Mouse (Mus musculus): ENCODE measurements at regions not wholly inside any gene's neighbourhood (a gene's known extent, or its start where the extent isn't known, plus 50 kb on each side); places are given as distances from the start of the nearest gene placed in this dataset.

GRCm38 (mm10) chr12:92193934-92194685, 345.2 kb upstream of the Sel1l start:
- H3K27ac ChIP-seq = no peak overlapping the region
- H3K4me3 ChIP-seq (replicated peaks) = no peak overlapping the region
- no peaks in the 10 kb centered on the region for H3K9me3 ChIP-seq
- no peak overlapping the region for H3K9ac ChIP-seq (replicated peaks)
- no peak for ATAC-seq (ENCODE audit: insufficient number of reproducible peaks, insufficient read depth, low FRiP score, low TSS enrichment, low read depth)
- H3K4me2 ChIP-seq = no peak overlapping the region
- H3K27me3 ChIP-seq = no peaks in the 10 kb centered on the region
- WGBS = 78% methylated on average over 6 of the region's 6 CpGs
- no peaks in the 10 kb centered on the region for H3K4me1 ChIP-seq (replicated peaks)
- no peaks in the 10 kb centered on the region for H3K36me3 ChIP-seq

GRCm38 (mm10) chr12:92193199-92193933, 344.4 kb upstream of the Sel1l start:
- Histone ChIP-seq H3K4me1 (replicated peaks) (no peaks in the 10 kb centered on the region), H3K27ac (no peak overlapping the region), H3K36me3 (no peaks in the 10 kb centered on the region), H3K9me3 (no peaks in the 10 kb centered on the region), H3K9ac (replicated peaks) (no peak overlapping the region), H3K27me3 (no peaks in the 10 kb centered on the region), H3K4me2 (no peak overlapping the region), H3K4me3 (replicated peaks) (no peak overlapping the region)
- WGBS = 70% methylated on average over 8 of the region's 8 CpGs
- ATAC-seq (ENCODE audit: insufficient number of reproducible peaks, insufficient read depth, low FRiP score, low TSS enrichment, low read depth) = no peak

- ATAC-seq (ENCODE audit: insufficient number of reproducible peaks, insufficient read depth, low FRiP score, low TSS enrichment, low read depth) = no peak
- Histone ChIP-seq H3K9ac (replicated peaks) (no peak overlapping the region), H3K9me3 (no peaks in the 10 kb centered on the region), H3K4me2 (no peak overlapping the region), H3K4me3 (replicated peaks) (no peak overlapping the region), H3K36me3 (no peaks in the 10 kb centered on the region), H3K4me1 (replicated peaks) (peaks cover 5% of the 10 kb centered on the region; the same call in 1 of the 2 replicates), H3K27ac (no peak overlapping the region), H3K27me3 (no peaks in the 10 kb centered on the region)
Measured at GRCm38 (mm10) chr12:92189022-92189421, 340.1 kb upstream of the Sel1l start.

GRCm38 (mm10) chr12:92187133-92187482, 338.2 kb upstream of the Sel1l start:
- no peak overlapping the region for H3K4me2 ChIP-seq
- no peaks in the 10 kb centered on the region for H3K9me3 ChIP-seq
- no peak for ATAC-seq (ENCODE audit: insufficient number of reproducible peaks, insufficient read depth, low FRiP score, low TSS enrichment, low read depth)
- H3K9ac ChIP-seq (replicated peaks) = no peak overlapping the region
- no peaks in the 10 kb centered on the region for H3K27me3 ChIP-seq
- H3K4me1 ChIP-seq (replicated peaks) = peaks cover 5% of the 10 kb centered on the region; the same call in 1 of the 2 replicates
- no peak overlapping the region for H3K27ac ChIP-seq
- no peaks in the 10 kb centered on the region for H3K36me3 ChIP-seq
- H3K4me3 ChIP-seq (replicated peaks) = no peak overlapping the region
- 78% methylated on average over 2 of the region's 2 CpGs for WGBS

GRCm38 (mm10) chr12:92186448-92187132, 337.6 kb upstream of the Sel1l start:
- H3K36me3 ChIP-seq = no peaks in the 10 kb centered on the region
- no peaks in the 10 kb centered on the region for H3K9me3 ChIP-seq
- H3K9ac ChIP-seq (replicated peaks) = no peak overlapping the region
- WGBS = 57% methylated on average over 6 of the region's 6 CpGs
- no peak overlapping the region for H3K4me3 ChIP-seq (replicated peaks)
- no peak overlapping the region for H3K27ac ChIP-seq
- H3K4me2 ChIP-seq = no peak overlapping the region
- ATAC-seq (ENCODE audit: insufficient number of reproducible peaks, insufficient read depth, low FRiP score, low TSS enrichment, low read depth) = no peak
- peaks cover 5% of the 10 kb centered on the region; the same call in 1 of the 2 replicates for H3K4me1 ChIP-seq (replicated peaks)
- no peaks in the 10 kb centered on the region for H3K27me3 ChIP-seq

GRCm38 (mm10) chr12:92179292-92179691, 330.3 kb upstream of the Sel1l start:
- H3K4me3 ChIP-seq (replicated peaks) = no peak overlapping the region
- no peak for ATAC-seq (ENCODE audit: insufficient number of reproducible peaks, insufficient read depth, low FRiP score, low TSS enrichment, low read depth)
- H3K9ac ChIP-seq (replicated peaks) = no peak overlapping the region

GRCm38 (mm10) chr12:92156726-92157125, 307.8 kb upstream of the Sel1l start:
- Histone ChIP-seq H3K4me2 (no peak overlapping the region), H3K27ac (no peak overlapping the region), H3K4me3 (replicated peaks) (no peak overlapping the region), H3K9ac (replicated peaks) (no peak overlapping the region), H3K27me3 (no peaks in the 10 kb centered on the region), H3K9me3 (no peaks in the 10 kb centered on the region), H3K36me3 (no peaks in the 10 kb centered on the region), H3K4me1 (replicated peaks) (no peaks in the 10 kb centered on the region)
- ATAC-seq (ENCODE audit: insufficient number of reproducible peaks, insufficient read depth, low FRiP score, low TSS enrichment, low read depth) = no peak

More at GRCm38 (mm10) chr12:92179292-92179691, 330.3 kb upstream of the Sel1l start:
- H3K9me3 ChIP-seq = no peaks in the 10 kb centered on the region
- no peaks in the 10 kb centered on the region for H3K4me1 ChIP-seq (replicated peaks)
- no peaks in the 10 kb centered on the region for H3K27me3 ChIP-seq
- WGBS = 37% methylated on average over 5 of the region's 5 CpGs
- no peak overlapping the region for H3K4me2 ChIP-seq
- no peaks in the 10 kb centered on the region for H3K36me3 ChIP-seq
- H3K27ac ChIP-seq = no peak overlapping the region

GRCm38 (mm10) chr12:92152922-92153235, 303.9 kb upstream of the Sel1l start:
- Histone ChIP-seq H3K4me2 (no peak overlapping the region), H3K4me3 (replicated peaks) (no peak overlapping the region), H3K27me3 (no peaks in the 10 kb centered on the region), H3K36me3 (no peaks in the 10 kb centered on the region), H3K9me3 (no peaks in the 10 kb centered on the region), H3K4me1 (replicated peaks) (no peaks in the 10 kb centered on the region), H3K9ac (replicated peaks) (no peak overlapping the region), H3K27ac (no peak overlapping the region)
- no peak for ATAC-seq (ENCODE audit: insufficient number of reproducible peaks, insufficient read depth, low FRiP score, low TSS enrichment, low read depth)
- 82% methylated on average over 2 of the region's 2 CpGs for WGBS

- no peak overlapping the region for H3K4me3 ChIP-seq (replicated peaks)
- no peak overlapping the region for H3K4me2 ChIP-seq
- no peaks in the 10 kb centered on the region for H3K27me3 ChIP-seq
- H3K4me1 ChIP-seq (replicated peaks) = no peaks in the 10 kb centered on the region
- no peaks in the 10 kb centered on the region for H3K9me3 ChIP-seq
- no peak overlapping the region for H3K27ac ChIP-seq
- no peak for ATAC-seq (ENCODE audit: insufficient number of reproducible peaks, insufficient read depth, low FRiP score, low TSS enrichment, low read depth)
- 66% methylated on average over 4 of the region's 4 CpGs for WGBS
- no peak overlapping the region for H3K9ac ChIP-seq (replicated peaks)
- no peaks in the 10 kb centered on the region for H3K36me3 ChIP-seq
Measured at GRCm38 (mm10) chr12:92152043-92152921, 303.3 kb upstream of the Sel1l start.

GRCm38 (mm10) chr12:92137539-92137938, 288.6 kb upstream of the Sel1l start:
- Histone ChIP-seq H3K4me1 (replicated peaks) (no peaks in the 10 kb centered on the region), H3K36me3 (no peaks in the 10 kb centered on the region), H3K4me2 (no peak overlapping the region), H3K27ac (no peak overlapping the region), H3K4me3 (replicated peaks) (no peak overlapping the region), H3K27me3 (no peaks in the 10 kb centered on the region), H3K9me3 (no peaks in the 10 kb centered on the region), H3K9ac (replicated peaks) (no peak overlapping the region)
- WGBS = 80% methylated on average over 4 of the region's 4 CpGs
- ATAC-seq (ENCODE audit: insufficient number of reproducible peaks, insufficient read depth, low FRiP score, low TSS enrichment, low read depth) = no peak

GRCm38 (mm10) chr12:92127648-92128047, 278.7 kb upstream of the Sel1l start:
- ATAC-seq (ENCODE audit: insufficient number of reproducible peaks, insufficient read depth, low FRiP score, low TSS enrichment, low read depth) = no peak
- WGBS = 86% methylated on average over 6 of the region's 6 CpGs

More at GRCm38 (mm10) chr12:92127648-92128047, 278.7 kb upstream of the Sel1l start:
- Histone ChIP-seq H3K4me1 (replicated peaks) (no peaks in the 10 kb centered on the region), H3K27me3 (no peaks in the 10 kb centered on the region), H3K9ac (replicated peaks) (no peak overlapping the region), H3K4me2 (no peak overlapping the region), H3K4me3 (replicated peaks) (no peak overlapping the region), H3K9me3 (peaks cover 3% of the 10 kb centered on the region; the same call in 1 of the 2 replicates), H3K36me3 (no peaks in the 10 kb centered on the region), H3K27ac (no peak overlapping the region)
